Mouse (Mus musculus): Measurements from ENCODE around the gene Tusc2. TPM values are rescaled to one million over a fixed set of nuclear protein-coding genes. Genes with fewer than 3 reads are reported as not detected.

The Tusc2 gene
- total and polyA plus RNA-seq, 3 experiments: 36.2 to 48.9 TPM; not detected in 1

DNA sequence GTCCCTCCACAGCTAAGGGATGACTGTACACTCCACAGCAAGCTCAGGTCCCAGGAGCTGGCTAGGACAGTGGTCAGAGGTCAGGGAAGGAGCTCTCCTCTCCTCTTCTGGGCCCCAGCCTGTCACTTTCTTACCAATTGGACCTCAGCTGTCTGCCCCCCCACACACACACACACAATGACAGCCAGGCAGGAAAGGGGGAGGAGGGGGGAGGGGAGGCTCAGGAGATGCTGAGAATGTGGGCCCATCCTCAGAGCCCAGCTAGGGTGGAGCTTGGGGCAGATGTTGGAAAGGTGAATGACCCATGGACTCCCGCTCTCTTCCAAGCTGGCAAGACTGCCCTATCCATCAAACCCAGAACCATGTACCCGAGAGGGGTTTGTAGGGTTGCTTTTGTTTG, 44.0 kb downstream of the Tusc2 start:
- Histone ChIP-seq H3K27ac (ENCODE audit: control insufficient read depth, low read depth, low read length) (no peak overlapping the region), H3K79me2 (ENCODE audit: control insufficient read depth, insufficient read depth, low read length, poor library complexity) (no peaks in the 10 kb centered on the region; the same call in 1 of the 2 replicates), H3K4me1 (ENCODE audit: control insufficient read depth in 1 of 2, insufficient read depth in 2 of 2, low read length in 2 of 2) (peaks cover 2 to 29% of the 10 kb centered on the region in 2 experiments; a peak in 3 of 4 replicates), H3K4me3 (ENCODE audit: control insufficient read depth in 1 of 2, insufficient read depth in 1 of 2, low read depth in 2 of 2, low read length in 2 of 2) (no peak overlapping the region), H3K27me3 (ENCODE audit: control insufficient read depth in 1 of 2, insufficient read depth in 2 of 2, low read length in 2 of 2) (no peaks in the 10 kb centered on the region), H3K36me3 (ENCODE audit: control insufficient read depth in 1 of 2, insufficient read depth in 2 of 2, low read length in 2 of 2) (peaks cover 0 to 14% of the 10 kb centered on the region in 2 experiments; a peak in 2 of 4 replicates), H3K9ac (ENCODE audit: control insufficient read depth, low read depth, low read length, poor library complexity, severe bottlenecking) (no peak overlapping the region), H3K9me3 (replicated peaks; ENCODE audit: insufficient read depth, low read length) (no peaks in the 10 kb centered on the region)
- TF ChIP-seq CHD2 (IDR thresholded peaks at IDR 0.05; ENCODE audit: low read length) (no peak), RCOR1 (IDR thresholded peaks at IDR 0.05; ENCODE audit: low read depth, low read length) (no peak), MAX (IDR thresholded peaks at IDR 0.05; ENCODE audit: low read length) (no peak), E2F4 (IDR thresholded peaks at IDR 0.05; ENCODE audit: borderline replicate concordance, low read depth, low read length) (no peak)
- DNase-seq (ENCODE audit: low read depth, low spot score): no peak

GRCm38 (mm10) chr9:107607653-107608245, 44.7 kb downstream of the Tusc2 start:
- Histone ChIP-seq H3K27me3 (ENCODE audit: control insufficient read depth in 1 of 2, insufficient read depth in 2 of 2, low read length in 2 of 2) (no peaks in the 10 kb centered on the region), H3K79me2 (ENCODE audit: control insufficient read depth, insufficient read depth, low read length, poor library complexity) (peaks cover 2% of the 10 kb centered on the region; the same call in 1 of the 2 replicates), H3K4me1 (ENCODE audit: control insufficient read depth in 1 of 2, insufficient read depth in 2 of 2, low read length in 2 of 2) (peaks cover 3 to 28% of the 10 kb centered on the region in 2 experiments; a peak in 3 of 4 replicates), H3K27ac (ENCODE audit: control insufficient read depth, low read depth, low read length) (no peak overlapping the region), H3K4me3 (ENCODE audit: control insufficient read depth in 1 of 2, insufficient read depth in 1 of 2, low read depth in 2 of 2, low read length in 2 of 2) (no peak overlapping the region), H3K36me3 (ENCODE audit: control insufficient read depth in 1 of 2, insufficient read depth in 2 of 2, low read length in 2 of 2) (peaks cover 0 to 10% of the 10 kb centered on the region in 2 experiments; a peak in 2 of 4 replicates), H3K9me3 (replicated peaks; ENCODE audit: insufficient read depth, low read length) (no peaks in the 10 kb centered on the region), H3K9ac (ENCODE audit: control insufficient read depth, low read depth, low read length, poor library complexity, severe bottlenecking) (no peak overlapping the region)
- DNase-seq (ENCODE audit: low read depth, low spot score): no peak
- TF ChIP-seq MAX (IDR thresholded peaks at IDR 0.05; ENCODE audit: low read length) (no peak), ETS1 (IDR thresholded peaks at IDR 0.05; ENCODE audit: low read depth, low read length) (0 out of 2 replicates have a peak, but pooled peaks have one; percentile 25), GATA1 (IDR thresholded peaks at IDR 0.05; ENCODE audit: low read depth, low read length) (peak; percentile 80), TCF12 (IDR thresholded peaks at IDR 0.05; ENCODE audit: low read depth, low read length) (0 out of 2 replicates have a peak, but pooled peaks have one; percentile 33), MEF2A (IDR thresholded peaks at IDR 0.05; ENCODE audit: extremely low read depth, insufficient replicate concordance, low read depth, low read length, poor library complexity, severe bottlenecking) (no peak), EP300 (IDR thresholded peaks at IDR 0.05; ENCODE audit: low read depth in 1 of 2, low read length in 2 of 2) (peak in 1 of 2 experiments; percentile 31; a peak in 1 of 4 replicates), TAL1 (IDR thresholded peaks at IDR 0.05; ENCODE audit: low read length) (no peak)

- no peak within 1 kb of the TSS for H3K4me3 ChIP-seq (ENCODE audit: control insufficient read depth in 1 of 2, insufficient read depth in 1 of 2, low read depth in 2 of 2, low read length in 2 of 2)
- H3K27ac ChIP-seq (ENCODE audit: control insufficient read depth, low read depth, low read length): no peak within 1 kb of the TSS
- H3K36me3 ChIP-seq (ENCODE audit: control insufficient read depth in 1 of 2, insufficient read depth in 2 of 2, low read length in 2 of 2): peaks cover 0 to 11% of the 10 kb centered on the region in 2 experiments; a peak in 2 of 4 replicates
- DNase-seq (ENCODE audit: low read depth, low spot score): no peak
- no peaks in the 10 kb centered on the region for H3K27me3 ChIP-seq (ENCODE audit: control insufficient read depth in 1 of 2, insufficient read depth in 2 of 2, low read length in 2 of 2)
- no peak within 1 kb of the TSS for H3K9ac ChIP-seq (ENCODE audit: control insufficient read depth, low read depth, low read length, poor library complexity, severe bottlenecking)
- peaks cover 2% of the 10 kb centered on the region; the same call in 1 of the 2 replicates for H3K79me2 ChIP-seq (ENCODE audit: control insufficient read depth, insufficient read depth, low read length, poor library complexity)
- peaks cover 3 to 23% of the 10 kb centered on the region in 2 experiments; a peak in 3 of 4 replicates for H3K4me1 ChIP-seq (ENCODE audit: control insufficient read depth in 1 of 2, insufficient read depth in 2 of 2, low read length in 2 of 2)
- TF ChIP-seq E2F4 (IDR thresholded peaks at IDR 0.05; ENCODE audit: borderline replicate concordance, low read depth, low read length): no peak
- TF ChIP-seq USF1 (IDR thresholded peaks at IDR 0.05; ENCODE audit: low read depth, low read length): no peak
- no peak for TF ChIP-seq TCF12 (IDR thresholded peaks at IDR 0.05; ENCODE audit: low read depth, low read length)
- no peaks in the 10 kb centered on the region for H3K9me3 ChIP-seq (replicated peaks; ENCODE audit: insufficient read depth, low read length)
Measured at GRCm38 (mm10) chr9:107608741-107609432, 45.8 kb downstream of the Tusc2 start, which contains the start of gene Sema3b. Gene Sema3b, minus strand, starts transcription at chr9:107609229.

Data from MEL (cell line).